Mouse (Mus musculus): ENCODE results near the gene Slc8b1.

GRCm38 (mm10) chr5:120558762-120559161 lies 47.8 kb downstream of the Slc8b1 start:
- no peak for TF ChIP-seq CTCF (conservative IDR thresholded peaks at IDR 0.05 in 1 of 2, IDR thresholded peaks at IDR 0.05 in 1 of 2; ENCODE audit: low read depth in 2 of 2, low read length in 2 of 2)
- no peak for TF ChIP-seq SMC3 (IDR thresholded peaks at IDR 0.05; ENCODE audit: low read depth, low read length)
- TF ChIP-seq POLR2A (IDR thresholded peaks at IDR 0.05; ENCODE audit: low read depth, low read length): no peak
